ENCODE assay signal across 17 mouse cellular contexts in the genomic region with DNA sequence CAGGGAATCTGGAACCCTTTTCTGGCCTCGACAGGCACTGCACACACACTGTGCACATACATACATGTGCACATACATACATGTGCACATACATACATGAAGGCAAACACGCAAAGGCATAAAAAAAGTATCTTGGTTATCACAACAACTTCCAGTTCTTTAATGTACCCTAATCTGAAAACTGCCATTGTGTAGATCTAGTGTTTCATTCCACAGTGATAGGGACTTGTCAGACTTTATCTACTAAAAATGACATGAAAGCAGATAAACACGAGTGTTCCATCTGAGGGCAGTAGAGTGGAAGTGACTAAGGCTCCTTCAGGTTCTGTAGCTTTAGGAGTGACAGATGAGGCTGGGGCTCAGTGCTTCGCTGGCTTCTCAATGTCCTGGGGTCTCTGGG.
"Had no signal": no experiment of that assay in that cellular context is flagged by ENCODE, and none has a peak within 500 bp of the region (broad histone marks: within the 10 kb centered on the region; RNA-seq: fewer than 3 reads in every experiment).

No protein-coding gene starts in this region.

- H3K9ac ChIP-seq: neural tube, embryonic 12.5 days; neural tube, embryonic 13.5 days; neural tube, embryonic 15.5 days; stomach, embryonic 15.5 days had no signal

- H3K27me3 ChIP-seq: neural tube, embryonic 12.5 days; neural tube, embryonic 13.5 days; neural tube, embryonic 15.5 days; stomach, embryonic 15.5 days had no signal

- H3K27ac ChIP-seq: neural tube, embryonic 12.5 days; neural tube, embryonic 13.5 days; neural tube, embryonic 15.5 days; stomach, embryonic 15.5 days; stomach, postnatal 0 days had no signal

- H3K4me1 ChIP-seq: neural tube, embryonic 12.5 days; neural tube, embryonic 13.5 days; neural tube, embryonic 15.5 days; stomach, embryonic 15.5 days had no signal

- H3K4me3 ChIP-seq: neural tube, embryonic 12.5 days; neural tube, embryonic 13.5 days; neural tube, embryonic 15.5 days; stomach, embryonic 15.5 days had no signal

- H3K9me3 ChIP-seq: neural tube, embryonic 12.5 days; neural tube, embryonic 13.5 days; neural tube, embryonic 15.5 days; stomach, embryonic 15.5 days had no signal

- DNase-seq: retina, postnatal 1 day; right cerebral cortex, adult 18-20 months; right cerebral cortex, postnatal 14 days; right cerebral cortex, postnatal 25 days; right cerebral cortex, postnatal 4 days; spleen, adult 18-20 months; thymus, adult 18-20 months; thymus, adult 2 months; thymus, postnatal 14 days; thymus, postnatal 25 days; thymus, postnatal 36 days; thymus, postnatal 4 days had no signal

- H3K36me3 ChIP-seq: stomach, embryonic 15.5 days had no signal
